Mouse (Mus musculus): ENCODE data around the gene Mycbp2.

Mycbp2 gene

DNA sequence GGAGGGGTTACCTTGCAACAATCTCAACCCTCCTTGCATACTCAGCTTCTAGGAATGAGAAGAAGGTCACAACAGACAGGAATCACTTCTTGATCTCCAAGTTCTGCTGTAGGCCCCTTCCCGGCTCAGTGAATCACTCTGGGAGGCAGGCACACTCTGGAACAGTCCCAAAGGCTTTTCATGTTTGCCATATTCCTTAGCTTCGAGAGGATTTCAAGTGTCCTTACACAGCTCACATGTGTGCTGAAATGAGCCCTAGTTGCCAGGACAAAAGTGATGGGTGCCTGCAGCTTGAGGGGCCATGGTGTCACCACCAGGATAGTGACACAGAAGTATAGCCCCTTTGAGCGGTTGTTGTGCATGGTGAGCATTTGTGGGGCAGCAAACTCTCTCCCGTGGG is 273.9 kb downstream of the Mycbp2 start:
- no peak for DNase-seq (ENCODE audit: low spot score in 2 of 2)

DNA sequence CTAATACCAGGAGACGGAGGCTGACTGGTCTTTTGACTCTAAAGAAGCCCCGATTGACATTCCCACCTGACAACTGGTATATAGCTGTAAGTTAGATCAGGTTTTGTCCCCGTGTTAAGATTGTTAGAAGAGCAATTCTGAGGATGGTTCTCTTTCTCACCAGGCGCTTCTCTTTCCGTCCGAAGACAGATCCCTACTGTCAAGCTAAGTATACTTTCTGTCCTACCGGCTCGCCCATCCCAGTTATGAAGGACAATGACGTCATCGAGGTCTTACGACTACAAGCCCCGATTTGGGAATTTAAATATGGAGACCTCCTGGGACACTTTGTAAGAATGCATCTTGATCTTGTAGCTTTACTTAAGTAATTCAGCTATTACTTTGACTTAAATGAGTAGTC is 275.1 kb downstream of the Mycbp2 start:
- DNase-seq (ENCODE audit: low spot score in 2 of 2) = no peak

DNA sequence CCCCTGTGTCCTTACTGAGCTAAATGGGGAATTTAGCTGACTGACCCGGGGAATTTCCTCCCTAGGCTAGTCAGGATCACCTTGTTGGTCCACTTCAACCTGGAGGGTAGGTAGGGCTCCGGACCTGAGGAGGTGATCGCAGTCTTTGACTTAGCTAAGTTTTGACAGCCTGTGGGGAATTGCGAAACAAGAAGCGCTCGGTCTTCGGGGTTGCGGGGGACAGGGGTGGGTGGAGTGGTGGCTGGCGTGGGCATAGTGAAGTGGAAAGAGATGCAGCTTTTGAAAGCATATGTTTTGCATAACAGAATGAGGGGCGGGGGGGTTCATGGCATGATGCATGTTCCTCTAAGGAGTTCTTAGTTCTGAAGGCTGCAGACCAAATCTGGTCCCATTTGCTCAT is 275.8 kb downstream of the Mycbp2 start:
- DNase-seq (ENCODE audit: low spot score in 2 of 2) = peak; percentile 50 to 51

DNA sequence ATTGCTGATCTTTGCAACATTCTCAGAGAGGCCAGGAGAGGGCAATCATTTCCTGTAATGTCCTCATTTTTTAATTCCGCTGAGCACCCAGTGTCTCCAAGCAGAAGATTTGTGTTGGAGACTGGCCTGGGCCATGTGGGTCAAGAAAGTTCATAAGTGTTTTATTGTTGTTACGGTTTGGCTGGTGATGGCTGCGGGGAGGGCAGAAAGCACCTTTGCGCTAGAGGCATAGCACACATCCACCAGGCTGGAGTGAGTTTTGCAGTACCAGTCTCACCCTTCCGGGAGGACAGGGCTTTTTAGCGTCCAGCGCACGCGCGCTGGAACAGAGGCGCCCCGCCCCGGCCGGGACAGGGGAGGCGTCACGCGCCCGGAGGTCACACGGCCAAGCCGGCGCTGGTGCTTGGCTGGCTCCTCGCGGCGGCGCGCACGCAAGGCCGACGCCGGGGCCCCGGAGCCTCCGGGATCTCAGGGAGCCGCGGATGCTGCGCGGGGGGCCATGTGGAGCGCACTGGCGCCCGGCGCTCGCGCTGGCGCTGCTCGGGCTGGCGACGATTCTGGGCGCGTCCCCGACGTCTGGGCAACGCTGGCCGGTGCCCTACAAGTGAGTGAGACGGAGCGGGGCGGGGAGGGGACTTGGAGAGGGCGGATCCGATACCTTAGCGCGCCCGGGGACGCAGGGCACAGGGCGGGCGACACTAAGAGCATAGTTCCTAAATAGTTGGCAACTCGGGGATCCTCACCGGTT is 276.6 kb downstream of the Mycbp2 start, which contains the start of gene Cln5:
Gene Cln5 (plus strand): TSS at position 353 of the 748 bp plus-strand sequence.
- peak; percentile 82 to 94 for DNase-seq (ENCODE audit: low spot score in 2 of 2)

DNA sequence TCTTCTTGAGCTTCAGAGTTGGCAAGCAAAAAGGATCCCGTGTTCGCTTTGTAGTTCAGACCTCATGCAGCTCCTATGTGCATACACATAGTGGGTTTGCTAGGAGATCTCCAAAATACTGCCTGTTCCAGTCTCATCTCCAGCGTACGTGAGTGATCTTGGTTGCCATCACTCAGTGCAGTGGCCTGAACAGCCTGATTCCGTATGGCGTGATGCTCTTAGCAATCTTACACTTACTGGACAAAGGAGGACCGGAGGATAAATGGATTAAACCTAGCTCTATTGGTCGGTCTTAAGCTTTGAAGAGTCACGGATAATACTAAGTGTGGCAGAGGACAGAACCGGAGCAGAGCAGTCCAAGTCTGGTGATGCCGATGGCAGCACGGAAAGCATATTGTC is 277.1 kb downstream of the Mycbp2 start:
- DNase-seq (ENCODE audit: low spot score in 2 of 2) = no peak

DNA sequence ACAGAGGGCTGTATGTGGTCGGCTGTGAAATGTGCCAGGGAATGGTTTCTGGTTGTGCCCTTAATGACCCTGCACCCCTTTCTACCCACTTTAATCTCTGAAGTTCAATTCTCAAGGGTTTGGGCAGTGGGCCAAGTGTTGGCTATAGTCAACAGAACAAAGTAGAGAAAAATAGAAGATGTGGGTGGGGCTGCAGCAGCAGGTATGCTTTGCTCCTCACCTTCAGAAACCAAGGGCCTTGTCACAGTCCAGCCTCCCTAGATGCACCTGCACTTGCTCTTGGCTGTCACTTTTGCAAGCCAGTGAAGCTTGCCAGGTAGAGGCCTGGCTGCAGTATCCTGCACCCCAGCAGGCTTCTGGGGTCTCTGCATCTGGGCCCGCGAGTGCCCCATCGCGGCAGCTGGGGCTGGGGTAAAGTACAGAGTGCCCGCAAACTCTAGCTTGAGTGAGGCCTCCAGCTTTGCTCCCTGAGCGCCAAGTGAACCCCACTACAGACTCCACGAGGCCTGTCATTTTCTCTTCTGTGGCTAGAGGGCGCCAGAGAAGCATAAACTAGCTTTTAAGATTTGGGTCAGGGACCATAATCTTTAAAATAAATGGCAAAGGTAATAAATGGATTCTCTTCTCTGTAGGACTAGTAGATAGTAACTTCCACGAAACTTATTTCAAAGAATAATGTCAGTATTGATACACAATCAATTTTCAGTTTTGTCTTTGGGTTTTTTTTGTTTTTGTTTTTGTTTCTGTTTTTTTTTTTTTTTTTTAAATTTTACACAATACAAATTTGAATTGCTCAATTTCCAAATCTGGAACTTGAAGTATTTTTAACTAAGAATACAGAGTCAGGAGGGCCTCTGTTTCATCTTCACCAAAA is 281.1 kb downstream of the Mycbp2 start:
- DNase-seq (ENCODE audit: low spot score in 2 of 2) = peak; percentile 75 to 88

Data from spleen, postnatal 10 days (tissue).